Mouse (Mus musculus) skeletal muscle tissue, postnatal 0 days (tissue): ENCODE measurements around the gene Slc22a27. TPM values are rescaled to one million over a fixed set of nuclear protein-coding genes. Genes with fewer than 3 reads are reported as not detected.

Source experiments
- microRNA-seq, 2 experiments: library from miRNA; unstranded; fragments of <30 nt; microRNA quantifications; one replicate each; pipeline ENCODE4; 2016
- polyA plus RNA-seq: library from polyadenylated mRNA; unstranded; fragments of >200 nt; fragmentation: Nextera tagmentation; extraction: Ambion mirVana; gene quantifications from 2 replicates; pipeline ENCODE4 v1.2.1, GENCODE M21; 2015

The Slc22a27 gene
- not detected in 2 replicates for polyA plus RNA-seq

GRCm38 (mm10) chr19:7965927-7966326, at the start of gene Slc22a27:
TSS of gene Slc22a27 (minus strand) at chr19:7966027.

Small RNAs within 50 kb of the gene (microRNA-seq; reads per million reads assigned to microRNA genes)
- gene Gm24951 = 0 reads per million in 2 experiments

Other genes with a start within 250 kb of the Slc22a27 start
- not detected in 2 replicates for gene Slc22a26, start 163.4 kb downstream of the Slc22a27 start, polyA plus RNA-seq
- not detected in 2 replicates for gene Slc22a28, start 166.0 kb upstream of the Slc22a27 start, polyA plus RNA-seq